Mouse (Mus musculus): ENCODE measurements at regions not wholly inside any gene's neighbourhood (a gene's known extent, or its start where the extent isn't known, plus 50 kb on each side); places are given as distances from the start of the nearest gene placed in this dataset.

DNA sequence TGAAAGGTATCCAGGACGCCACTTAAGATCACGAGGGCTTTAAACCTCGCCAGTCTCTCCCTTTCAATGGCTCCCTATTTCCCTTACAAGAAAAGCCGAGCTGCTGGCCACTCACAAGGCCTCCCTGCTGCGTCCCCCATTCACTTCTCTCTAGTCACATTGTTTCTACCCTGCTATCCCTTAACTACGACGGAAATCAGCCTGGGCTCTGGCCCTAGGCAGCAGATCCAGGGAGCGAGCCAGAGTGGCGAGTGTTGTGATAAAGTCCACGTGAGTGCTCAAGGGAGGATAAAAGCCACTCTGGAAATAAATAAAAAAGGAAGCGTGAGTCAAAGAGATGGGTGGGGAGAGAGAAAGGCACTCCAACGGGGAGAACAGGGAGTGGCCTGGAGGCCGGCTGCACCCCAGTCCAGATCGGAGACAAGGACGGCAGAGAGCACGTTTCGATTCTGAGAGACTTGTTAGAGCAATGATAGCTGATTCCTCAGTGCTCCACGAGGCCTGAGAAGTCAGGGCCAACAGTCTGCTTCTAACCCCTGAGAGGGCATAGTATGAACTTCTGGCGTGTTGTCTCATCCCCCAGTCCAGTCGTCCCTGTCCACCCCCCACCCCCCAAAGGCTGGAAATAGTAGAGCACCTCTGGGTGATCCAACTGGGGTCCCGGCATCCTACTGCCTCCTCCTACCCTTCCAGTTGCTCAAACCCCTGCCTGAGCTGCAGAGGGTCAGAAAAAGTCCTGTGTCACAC, 84.8 kb upstream of the Calm2 start:
- DNase-seq (ENCODE audit: low spot score in 2 of 2): no peak

GRCm38 (mm10) chr17:87532158-87532545, 85.4 kb upstream of the Calm2 start:
- no peak for DNase-seq (ENCODE audit: low spot score in 2 of 2)

- no peak for DNase-seq (ENCODE audit: low spot score in 2 of 2)
Measured at GRCm38 (mm10) chr17:87532762-87533161, 86.0 kb upstream of the Calm2 start.

DNA sequence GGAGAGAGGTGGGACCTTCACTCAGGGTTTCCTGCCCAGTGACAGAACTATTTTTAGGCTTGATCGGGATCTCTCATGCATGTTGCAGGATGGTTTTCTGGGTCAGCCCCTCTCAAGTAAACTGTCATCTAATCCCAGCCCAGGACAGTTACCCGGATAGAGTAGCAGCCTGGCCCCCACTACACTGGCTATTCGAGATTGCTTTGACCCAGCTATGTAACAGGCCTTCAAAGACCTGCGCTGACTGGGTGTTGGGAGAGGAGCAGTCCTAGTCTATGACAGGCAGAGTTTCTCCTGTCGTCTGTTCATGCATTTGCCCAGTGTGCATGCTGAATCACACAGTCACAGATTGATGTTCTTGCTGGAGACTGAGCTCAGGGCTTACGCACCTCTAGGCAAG, 86.2 kb upstream of the Epcam start:
- DNase-seq (ENCODE audit: low spot score in 2 of 2): no peak

GRCm38 (mm10) chr17:87550518-87551164, 85.1 kb upstream of the Epcam start:
- DNase-seq (ENCODE audit: low spot score in 2 of 2): no peak

DNA sequence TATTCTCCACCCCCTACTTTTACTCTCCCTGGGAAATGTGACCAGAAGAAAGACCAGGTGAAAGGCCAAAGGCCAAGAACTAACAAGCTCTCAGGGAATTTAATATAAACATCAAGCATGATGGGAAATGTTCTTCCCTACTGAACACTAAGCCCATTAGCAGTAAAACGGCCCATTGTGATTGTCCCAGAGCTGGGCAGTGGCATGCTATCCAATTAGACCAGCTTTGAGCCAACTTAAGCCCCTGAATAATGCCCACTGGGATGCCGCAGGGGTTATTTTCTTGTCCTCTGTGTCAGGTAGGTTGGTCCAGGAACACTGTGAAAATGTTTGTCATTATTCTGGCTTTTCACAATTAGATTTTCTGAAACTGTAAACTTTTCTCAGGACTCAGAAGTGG, 81.2 kb upstream of the Epcam start:
- no peak for DNase-seq (ENCODE audit: low spot score in 2 of 2)

DNA sequence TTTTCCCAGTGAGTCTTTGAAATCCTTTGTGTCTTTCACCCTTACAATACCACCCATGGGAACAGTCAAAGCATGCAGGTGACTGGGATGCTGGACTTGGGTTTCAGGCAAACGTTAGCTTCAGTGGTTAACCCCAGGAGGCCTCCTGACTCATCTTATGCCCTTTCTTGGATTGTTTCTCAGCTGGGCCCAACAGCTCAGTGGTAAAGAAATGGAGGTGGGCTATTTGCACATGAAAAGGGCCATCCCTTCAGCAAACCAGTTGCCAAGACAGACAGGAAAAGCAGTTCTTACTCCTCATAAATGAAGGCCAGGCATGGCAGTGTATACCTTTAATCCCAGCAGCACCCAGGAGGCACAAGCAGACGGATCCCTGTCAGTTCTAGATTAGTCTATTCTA, 77.4 kb upstream of the Epcam start:
- no peak for DNase-seq (ENCODE audit: low spot score in 2 of 2)

DNA sequence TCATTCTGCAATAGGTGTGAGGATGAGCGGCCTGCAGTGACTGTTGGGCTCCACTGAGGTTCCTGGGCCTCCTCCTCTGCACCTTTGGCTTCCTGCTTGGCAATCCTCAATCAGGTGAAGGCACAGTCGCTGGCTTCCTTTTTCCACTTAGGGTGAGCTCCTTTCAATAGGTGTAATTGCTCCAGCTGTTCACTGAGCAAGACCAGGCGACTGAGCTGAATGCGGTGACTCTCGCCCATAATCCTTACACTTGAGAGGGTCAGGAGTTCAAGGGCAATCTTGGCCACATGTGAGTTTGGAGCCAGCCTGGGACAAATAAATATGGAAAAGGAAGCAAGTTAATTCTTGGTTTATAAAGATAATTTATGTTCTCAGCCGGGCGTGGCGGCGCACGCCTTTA, 76.1 kb upstream of the Epcam start:
- no peak for DNase-seq (ENCODE audit: low spot score in 2 of 2)

DNA sequence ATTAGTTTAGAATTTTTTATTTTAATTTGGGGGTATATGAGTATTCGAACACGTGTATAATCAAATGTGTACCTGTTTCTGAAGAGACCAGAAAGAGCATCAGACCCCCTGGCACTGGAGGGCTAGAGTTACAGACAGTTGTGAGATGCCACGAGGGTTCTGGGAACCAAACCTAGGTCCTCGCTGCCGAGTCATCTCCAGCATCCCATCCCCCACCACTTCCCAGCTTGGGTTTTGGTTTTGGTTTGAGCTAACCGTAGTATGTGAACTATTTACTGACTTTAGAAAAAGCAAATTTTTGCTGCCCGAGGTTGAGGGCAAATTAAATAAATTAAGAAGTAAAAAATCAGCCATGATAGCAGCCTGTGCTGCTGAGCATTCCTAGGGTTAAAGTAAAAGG, 74.9 kb upstream of the Epcam start:
- DNase-seq (ENCODE audit: low spot score in 2 of 2): no peak

DNA sequence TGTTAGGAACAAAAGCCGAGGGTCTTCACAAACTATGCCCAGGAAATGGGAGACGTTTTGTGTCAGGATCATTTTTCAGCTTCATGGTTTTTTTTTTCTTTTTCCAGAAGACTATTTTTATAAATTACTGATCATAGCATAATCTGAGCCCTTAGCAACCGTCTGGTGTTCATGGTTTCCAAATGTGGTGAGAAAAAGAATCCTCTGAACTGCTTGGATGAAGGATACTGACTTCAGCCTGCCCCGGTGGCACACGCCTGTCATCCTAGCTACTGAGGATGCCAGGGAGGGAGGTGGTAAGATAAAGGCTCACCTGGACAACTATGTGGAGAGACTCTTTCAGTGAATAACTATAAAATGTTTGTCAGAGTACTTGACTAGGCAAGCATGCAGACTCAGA, 72.4 kb upstream of the Epcam start:
- DNase-seq (ENCODE audit: low spot score in 2 of 2): no peak

- no peak for DNase-seq (ENCODE audit: low spot score in 2 of 2)
Measured at GRCm38 (mm10) chr17:87565631-87566030, 70.1 kb upstream of the Epcam start.

GRCm38 (mm10) chr17:87566296-87566695, 69.5 kb upstream of the Epcam start:
- DNase-seq (ENCODE audit: low spot score in 2 of 2): no peak

- no peak for DNase-seq (ENCODE audit: low spot score in 2 of 2)
Measured at GRCm38 (mm10) chr17:87566996-87567395, 68.8 kb upstream of the Epcam start.

DNA sequence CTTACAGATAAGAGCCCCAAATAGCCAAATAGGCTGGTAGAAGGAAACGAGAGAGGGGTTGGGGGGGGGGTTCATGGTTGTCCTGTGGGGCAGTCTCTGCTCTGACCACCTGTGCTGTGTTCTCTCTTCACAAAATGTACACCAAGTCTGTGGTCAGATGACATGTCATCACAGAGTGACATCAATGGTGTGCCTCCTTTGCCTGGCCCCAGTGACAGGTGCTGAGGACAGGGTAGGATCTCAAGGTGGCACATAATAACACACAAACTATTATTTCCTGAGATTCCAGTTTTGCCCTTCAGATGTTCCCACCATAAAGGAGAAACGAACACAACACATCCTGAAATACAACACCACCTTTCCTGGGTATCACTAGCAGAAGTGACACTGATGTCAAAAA, 68.3 kb upstream of the Epcam start:
- no peak for DNase-seq (ENCODE audit: low spot score in 2 of 2)

- no peak for DNase-seq (ENCODE audit: low spot score in 2 of 2)
Measured at GRCm38 (mm10) chr17:87569981-87570380, 65.8 kb upstream of the Epcam start.

DNA sequence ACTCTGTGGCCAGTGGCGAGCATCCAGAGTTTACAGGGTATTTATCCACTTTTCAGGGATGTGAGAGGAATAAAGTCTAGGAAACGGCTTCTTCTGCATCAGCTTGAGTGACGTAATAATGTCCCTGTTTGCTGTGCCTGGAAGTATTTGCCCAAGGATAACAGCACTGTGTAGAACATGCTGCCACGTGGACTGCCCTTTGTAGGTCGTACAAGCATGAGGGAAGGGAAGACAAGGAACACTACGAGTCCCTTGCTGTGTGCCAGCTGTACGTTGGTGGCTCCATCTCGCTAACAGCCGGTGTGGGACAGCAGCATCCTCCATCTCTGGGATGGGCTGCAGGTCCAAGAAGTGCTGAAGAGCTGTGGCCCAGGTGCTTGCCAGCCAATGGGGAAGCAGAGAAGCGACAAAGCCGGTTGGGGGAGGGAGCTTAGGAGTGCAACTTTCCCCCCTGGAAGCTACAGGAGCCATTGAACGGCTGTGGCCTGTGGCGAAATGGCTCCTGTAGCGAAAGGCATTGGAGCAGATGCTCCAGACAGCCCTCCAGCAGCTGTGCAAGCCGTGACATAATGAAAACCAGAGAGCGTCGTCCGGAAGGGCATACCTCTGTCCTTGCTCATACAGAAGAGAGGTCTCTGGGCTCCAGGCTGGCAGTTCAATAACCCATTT, 65.0 kb upstream of the Epcam start:
- DNase-seq (ENCODE audit: low spot score in 2 of 2): no peak

GRCm38 (mm10) chr17:87571345-87571932, 64.3 kb upstream of the Epcam start:
- peak; percentile 68 to 91 for DNase-seq (ENCODE audit: low spot score in 2 of 2)

- no peak for DNase-seq (ENCODE audit: low spot score in 2 of 2)
Measured at GRCm38 (mm10) chr17:87583575-87583974, 52.2 kb upstream of the Epcam start.

- DNase-seq (ENCODE audit: low spot score in 2 of 2): no peak
Measured at GRCm38 (mm10) chr17:87585355-87585754, 50.4 kb upstream of the Epcam start.

Measured in frontal cortex, postnatal 10 days (tissue).